Mouse (Mus musculus) small intestine, adult 2 months (tissue): ENCODE measurements around the gene Atf1. TPM values are rescaled to one million over a fixed set of nuclear protein-coding genes. Genes with fewer than 3 reads are reported as not detected.
A peak's percentile ranks its signal among the peaks of the same experiment; 100 is the strongest.

Source experiments
- H3K27ac ChIP-seq: fragments of 200-500 bp; 2 replicates; pipeline ENCODE4 v1.5.1; 2012; ENCODE audit warnings: low read depth, low read length, control low read depth, inconsistent platforms; ENCODE audit not compliant: insufficient read depth
- H3K27me3 ChIP-seq: fragments of 200-500 bp; 2 replicates; pipeline ENCODE4 v1.6.1; 2012; ENCODE audit warnings: mild to moderate bottlenecking, moderate library complexity, low read length, inconsistent platforms; ENCODE audit not compliant: control insufficient read depth, insufficient read depth
- H3K36me3 ChIP-seq: fragments of 200-500 bp; 2 replicates; pipeline ENCODE4 v1.6.1; 2012; ENCODE audit warnings: mild to moderate bottlenecking, low read length, control low read depth, inconsistent platforms; ENCODE audit not compliant: control insufficient read depth, insufficient read depth
- H3K4me1 ChIP-seq: fragments of 200-500 bp; 2 replicates; pipeline ENCODE4 v1.6.1; 2012; ENCODE audit warnings: low read length, inconsistent platforms, mixed read lengths; ENCODE audit not compliant: control insufficient read depth, insufficient read depth, insufficient read length
- H3K4me3 ChIP-seq: fragments of 200-500 bp; 2 replicates; pipeline ENCODE4 v1.5.1; 2012; ENCODE audit warnings: low read depth, mild to moderate bottlenecking, control low read depth, inconsistent platforms, low read length, moderate library complexity
- CTCF ChIP-seq: fragments of 200-500 bp; IDR thresholded peaks from 2 replicates; pipeline ENCODE4 v1.5.1; 2012; ENCODE audit warnings: low read depth, mild to moderate bottlenecking, control low read depth, inconsistent platforms, low read length, moderate library complexity, mixed read lengths; ENCODE audit not compliant: insufficient replicate concordance, insufficient read length; ENCODE audit errors: extremely low read depth
- POLR2A ChIP-seq: fragments of 200-500 bp; IDR thresholded peaks from 2 replicates; pipeline ENCODE4 v1.6.1; 2012; ENCODE audit warnings: low read depth, mild to moderate bottlenecking, control low read depth, inconsistent platforms, low read length, moderate library complexity
- WGBS: fragments of 180-500 bp; shearing (Covaris S2); methylation state at CpG from one replicate; pipeline ENCODE4 v1.1.7; 2018; 5-methylcytosine and 5-hydroxymethylcytosine counted together
- polyA plus RNA-seq: library from polyadenylated mRNA; depleted of rRNA; stranded (reverse); fragments of >200 nt; gene quantifications from 2 replicates; pipeline ENCODE4 v1.2.3, GENCODE M21; 2012

Gene Atf1
- polyA plus RNA-seq, 1 experiment = 41.8 TPM

- no peaks in the 10 kb centered on the region for H3K36me3 ChIP-seq
- TF ChIP-seq CTCF (no peak), POLR2A (no peak)
- 83% methylated on average over 5 of the region's 5 CpGs for WGBS
- H3K27me3 ChIP-seq = no peaks in the 10 kb centered on the region
- no peaks in the 10 kb centered on the region for H3K4me1 ChIP-seq
- H3K27ac ChIP-seq = no peak overlapping the region
- H3K4me3 ChIP-seq = no peak overlapping the region
Measured at GRCm38 (mm10) chr15:100290858-100291257, 63.2 kb downstream of the Atf1 start.

GRCm38 (mm10) chr15:100292326-100292725, 64.7 kb downstream of the Atf1 start:
- TF ChIP-seq CTCF (no peak), POLR2A (no peak)
- WGBS = 66% methylated on average over 7 of the region's 7 CpGs
- no peak overlapping the region for H3K4me3 ChIP-seq

GRCm38 (mm10) chr15:100297856-100298255, 70.2 kb downstream of the Atf1 start:
- 93% methylated on average over 5 of the region's 5 CpGs for WGBS
- no peak for TF ChIP-seq POLR2A
- no peak for TF ChIP-seq CTCF
- Histone ChIP-seq H3K4me1 (no peaks in the 10 kb centered on the region), H3K27me3 (no peaks in the 10 kb centered on the region), H3K36me3 (no peaks in the 10 kb centered on the region), H3K27ac (no peak overlapping the region), H3K4me3 (no peak overlapping the region)

More at GRCm38 (mm10) chr15:100292326-100292725, 64.7 kb downstream of the Atf1 start:
- H3K27me3 ChIP-seq = no peaks in the 10 kb centered on the region
- no peaks in the 10 kb centered on the region for H3K4me1 ChIP-seq
- H3K36me3 ChIP-seq = no peaks in the 10 kb centered on the region
- no peak overlapping the region for H3K27ac ChIP-seq

- no peaks in the 10 kb centered on the region for H3K36me3 ChIP-seq
- H3K4me1 ChIP-seq = no peaks in the 10 kb centered on the region
- 68% methylated on average over 6 of the region's 6 CpGs for WGBS
- H3K27me3 ChIP-seq = no peaks in the 10 kb centered on the region
- H3K4me3 ChIP-seq = no peak overlapping the region
- H3K27ac ChIP-seq = no peak overlapping the region
- no peak for TF ChIP-seq CTCF
- no peak for TF ChIP-seq POLR2A
Measured at GRCm38 (mm10) chr15:100300499-100300898, 72.9 kb downstream of the Atf1 start.

GRCm38 (mm10) chr15:100301556-100301955, 73.9 kb downstream of the Atf1 start:
- TF ChIP-seq POLR2A (no peak), CTCF (no peak)

GRCm38 (mm10) chr15:100303428-100304018, 75.9 kb downstream of the Atf1 start:
- TF ChIP-seq CTCF = no peak
- TF ChIP-seq POLR2A = no peak
- H3K27ac ChIP-seq = peak overlapping the region; percentile 99
- H3K4me3 ChIP-seq = peak overlapping the region; percentile 38
- WGBS = 25% methylated on average over 8 of the region's 8 CpGs
- no peaks in the 10 kb centered on the region for H3K27me3 ChIP-seq
- H3K36me3 ChIP-seq = no peaks in the 10 kb centered on the region
- no peaks in the 10 kb centered on the region for H3K4me1 ChIP-seq

More at GRCm38 (mm10) chr15:100301556-100301955, 73.9 kb downstream of the Atf1 start:
- Histone ChIP-seq H3K4me1 (no peaks in the 10 kb centered on the region), H3K27me3 (no peaks in the 10 kb centered on the region), H3K4me3 (no peak overlapping the region), H3K27ac (no peak overlapping the region), H3K36me3 (no peaks in the 10 kb centered on the region)
- WGBS = 92% methylated on average over 15 of the region's 15 CpGs

- TF ChIP-seq CTCF = no peak
- peak; percentile 61; the same call in 1 of the 2 replicates for TF ChIP-seq POLR2A
- Histone ChIP-seq H3K4me3 (peak within 1 kb of the TSS; percentile 96), H3K27ac (peak within 1 kb of the TSS; percentile 99), H3K4me1 (no peaks in the 10 kb centered on the region), H3K27me3 (no peaks in the 10 kb centered on the region), H3K36me3 (no peaks in the 10 kb centered on the region)
- 1% methylated on average over 24 of the region's 30 CpGs for WGBS
Measured at GRCm38 (mm10) chr15:100304019-100304991, 76.7 kb downstream of the Atf1 start, which contains the start of gene Mettl7a1. Mettl7a1 (plus strand) TSS chr15:100304140.
